Mouse (Mus musculus): Measurements from ENCODE around the gene Mrpl12. TPM values are rescaled to one million over a fixed set of nuclear protein-coding genes. Genes with fewer than 3 reads are reported as not detected.

Mrpl12 gene
- polyA plus RNA-seq (2016; fragmentation: Nextera tagmentation; extraction: Ambion mirVana): 130 and 135 TPM in 2 replicates

GRCm38 (mm10) chr11:120484265-120484981, at the start of gene Mrpl12:
TSS of gene Mrpl12 (plus strand) at chr11:120484613.
- ATAC-seq (ENCODE audit: low FRiP score): peak; percentile 95
- peaks cover 24% of the 10 kb centered on the region for H3K4me1 ChIP-seq
- peak within 1 kb of the TSS; percentile 92 for H3K27ac ChIP-seq
- no peaks in the 10 kb centered on the region for H3K27me3 ChIP-seq
- no peaks in the 10 kb centered on the region for H3K9me3 ChIP-seq
- H3K4me2 ChIP-seq: peak within 1 kb of the TSS; percentile 91
- H3K4me3 ChIP-seq (replicated peaks): peak within 1 kb of the TSS; percentile 99
- under 1% methylated on average over 60 of the region's 60 CpGs for WGBS
- H3K36me3 ChIP-seq (replicated peaks): peaks cover 80% of the 10 kb centered on the region
- H3K9ac ChIP-seq: peak within 1 kb of the TSS; percentile 89

GRCm38 (mm10) chr11:120437152-120437856, 47.1 kb upstream of the Mrpl12 start, which contains the start of gene Nploc4:
TSS of gene Nploc4 (minus strand) at chr11:120437708.
- under 1% methylated on average over 67 of the region's 77 CpGs for WGBS
- peaks cover 12% of the 10 kb centered on the region for H3K4me1 ChIP-seq
- ATAC-seq (ENCODE audit: low FRiP score): peak; percentile 93
- H3K4me3 ChIP-seq (replicated peaks): peak within 1 kb of the TSS; percentile 92
- H3K36me3 ChIP-seq (replicated peaks): peaks cover 24% of the 10 kb centered on the region
- H3K4me2 ChIP-seq: peak within 1 kb of the TSS; percentile 87
- no peaks in the 10 kb centered on the region for H3K9me3 ChIP-seq
- 0 out of 2 replicates have a peak, but pooled peaks cover 3% of the 10 kb centered on the region for H3K27me3 ChIP-seq
- peak within 1 kb of the TSS; percentile 96 for H3K9ac ChIP-seq
- peak within 1 kb of the TSS; percentile 83 for H3K27ac ChIP-seq

GRCm38 (mm10) chr11:120437857-120438385, 46.5 kb upstream of the Mrpl12 start:
- H3K27ac ChIP-seq: peak overlapping the region; percentile 83; the same call in 1 of the 2 replicates

GRCm38 (mm10) chr11:120442344-120442743, 42.1 kb upstream of the Mrpl12 start, which contains the start of gene Tspan10:
TSS of gene Tspan10 (plus strand) at chr11:120442644.
- no peak for ATAC-seq (ENCODE audit: low FRiP score)
- no peak within 1 kb of the TSS for H3K4me3 ChIP-seq (replicated peaks)
- H3K27ac ChIP-seq: no peak within 1 kb of the TSS
- no peak within 1 kb of the TSS for H3K9ac ChIP-seq
- 0 out of 2 replicates have a peak, but pooled peaks cover 3% of the 10 kb centered on the region for H3K27me3 ChIP-seq
- no peaks in the 10 kb centered on the region for H3K4me1 ChIP-seq
- WGBS: 90% methylated on average over 3 of the region's 3 CpGs
- H3K9me3 ChIP-seq: no peaks in the 10 kb centered on the region
- no peak within 1 kb of the TSS for H3K4me2 ChIP-seq
- no peaks in the 10 kb centered on the region for H3K36me3 ChIP-seq (replicated peaks)

More at GRCm38 (mm10) chr11:120437857-120438385, 46.5 kb upstream of the Mrpl12 start:
- Histone ChIP-seq H3K27me3 (0 out of 2 replicates have a peak, but pooled peaks cover 3% of the 10 kb centered on the region), H3K9ac (peak overlapping the region; percentile 96), H3K36me3 (replicated peaks) (peaks cover 17% of the 10 kb centered on the region), H3K4me1 (peaks cover 12% of the 10 kb centered on the region), H3K4me2 (peak overlapping the region; percentile 87), H3K4me3 (replicated peaks) (peak overlapping the region; percentile 92), H3K9me3 (no peaks in the 10 kb centered on the region)
- 30% methylated on average over 12 of the region's 12 CpGs for WGBS
- ATAC-seq (ENCODE audit: low FRiP score): no peak

GRCm38 (mm10) chr11:120442765-120443280, 41.6 kb upstream of the Mrpl12 start:
- Histone ChIP-seq H3K36me3 (replicated peaks) (no peaks in the 10 kb centered on the region), H3K4me3 (replicated peaks) (no peak overlapping the region), H3K4me2 (no peak overlapping the region), H3K9ac (no peak overlapping the region), H3K27ac (no peak overlapping the region), H3K9me3 (no peaks in the 10 kb centered on the region), H3K27me3 (0 out of 2 replicates have a peak, but pooled peaks cover 3% of the 10 kb centered on the region), H3K4me1 (no peaks in the 10 kb centered on the region)
- no peak for ATAC-seq (ENCODE audit: low FRiP score)
- WGBS: 83% methylated on average over 3 of the region's 3 CpGs

GRCm38 (mm10) chr11:120444106-120444505, 40.3 kb upstream of the Mrpl12 start:
- no peaks in the 10 kb centered on the region for H3K9me3 ChIP-seq
- ATAC-seq (ENCODE audit: low FRiP score): no peak
- 88% methylated on average over 6 of the region's 6 CpGs for WGBS
- H3K27me3 ChIP-seq: 0 out of 2 replicates have a peak, but pooled peaks cover 3% of the 10 kb centered on the region
- H3K4me3 ChIP-seq (replicated peaks): no peak overlapping the region
- H3K36me3 ChIP-seq (replicated peaks): no peaks in the 10 kb centered on the region
- H3K9ac ChIP-seq: no peak overlapping the region
- H3K27ac ChIP-seq: no peak overlapping the region
- H3K4me1 ChIP-seq: no peaks in the 10 kb centered on the region
- H3K4me2 ChIP-seq: no peak overlapping the region

- Histone ChIP-seq H3K27ac (no peak overlapping the region), H3K36me3 (replicated peaks) (no peaks in the 10 kb centered on the region), H3K4me3 (replicated peaks) (no peak overlapping the region), H3K9ac (no peak overlapping the region), H3K27me3 (no peaks in the 10 kb centered on the region), H3K4me2 (no peak overlapping the region), H3K4me1 (no peaks in the 10 kb centered on the region), H3K9me3 (no peaks in the 10 kb centered on the region)
- 75% methylated on average over 3 of the region's 3 CpGs for WGBS
- ATAC-seq (ENCODE audit: low FRiP score): no peak
These were observed 38.9 kb upstream of the Mrpl12 start for GRCm38 (mm10) chr11:120445475-120445874.

- Histone ChIP-seq H3K36me3 (replicated peaks) (no peaks in the 10 kb centered on the region), H3K9me3 (no peaks in the 10 kb centered on the region), H3K4me3 (replicated peaks) (no peak overlapping the region), H3K27me3 (no peaks in the 10 kb centered on the region; the same call in 1 of the 2 replicates), H3K4me2 (no peak overlapping the region), H3K27ac (no peak overlapping the region), H3K9ac (no peak overlapping the region), H3K4me1 (no peaks in the 10 kb centered on the region)
- WGBS: 88% methylated on average over 7 of the region's 7 CpGs
- no peak for ATAC-seq (ENCODE audit: low FRiP score)
These were observed 37.2 kb upstream of the Mrpl12 start for GRCm38 (mm10) chr11:120447179-120447578.

- Histone ChIP-seq H3K9ac (no peak overlapping the region), H3K4me2 (no peak overlapping the region), H3K4me1 (peaks cover 7% of the 10 kb centered on the region), H3K27ac (no peak overlapping the region), H3K4me3 (replicated peaks) (no peak overlapping the region), H3K9me3 (no peaks in the 10 kb centered on the region), H3K27me3 (no peaks in the 10 kb centered on the region; the same call in 1 of the 2 replicates), H3K36me3 (replicated peaks) (no peaks in the 10 kb centered on the region)
- ATAC-seq (ENCODE audit: low FRiP score): no peak
- 61% methylated on average over 3 of the region's 3 CpGs for WGBS
These were observed 32.2 kb upstream of the Mrpl12 start for GRCm38 (mm10) chr11:120452246-120452645.

GRCm38 (mm10) chr11:120453306-120453705, 31.1 kb upstream of the Mrpl12 start, which contains the start of gene Pde6g:
TSS of gene Pde6g (minus strand) at chr11:120453500.
- 88% methylated on average over 4 of the region's 4 CpGs for WGBS
- no peak for ATAC-seq (ENCODE audit: low FRiP score)

GRCm38 (mm10) chr11:120454965-120455364, 29.4 kb upstream of the Mrpl12 start:
- peaks cover 26% of the 10 kb centered on the region for H3K4me1 ChIP-seq
- H3K27ac ChIP-seq: no peak overlapping the region
- H3K9ac ChIP-seq: no peak overlapping the region
- no peak overlapping the region for H3K4me2 ChIP-seq
- H3K4me3 ChIP-seq (replicated peaks): no peak overlapping the region
- H3K27me3 ChIP-seq: no peaks in the 10 kb centered on the region; the same call in 1 of the 2 replicates
- H3K36me3 ChIP-seq (replicated peaks): peaks cover 9% of the 10 kb centered on the region
- H3K9me3 ChIP-seq: no peaks in the 10 kb centered on the region
- no peak for ATAC-seq (ENCODE audit: low FRiP score)
- 96% methylated on average over 4 of the region's 4 CpGs for WGBS

More at GRCm38 (mm10) chr11:120453306-120453705, 31.1 kb upstream of the Mrpl12 start, which contains the start of gene Pde6g:
- Histone ChIP-seq H3K4me1 (peaks cover 11% of the 10 kb centered on the region), H3K9ac (no peak within 1 kb of the TSS), H3K27me3 (no peaks in the 10 kb centered on the region; the same call in 1 of the 2 replicates), H3K4me2 (no peak within 1 kb of the TSS), H3K9me3 (no peaks in the 10 kb centered on the region), H3K4me3 (replicated peaks) (no peak within 1 kb of the TSS), H3K36me3 (replicated peaks) (no peaks in the 10 kb centered on the region), H3K27ac (no peak within 1 kb of the TSS)

- Histone ChIP-seq H3K36me3 (replicated peaks) (peaks cover 12% of the 10 kb centered on the region), H3K4me3 (replicated peaks) (no peak overlapping the region), H3K9me3 (no peaks in the 10 kb centered on the region), H3K27ac (no peak overlapping the region), H3K9ac (no peak overlapping the region), H3K27me3 (no peaks in the 10 kb centered on the region; the same call in 1 of the 2 replicates), H3K4me1 (peaks cover 26% of the 10 kb centered on the region), H3K4me2 (no peak overlapping the region)
- ATAC-seq (ENCODE audit: low FRiP score): no peak
- 92% methylated on average over 7 of the region's 7 CpGs for WGBS
These were observed 29.0 kb upstream of the Mrpl12 start for GRCm38 (mm10) chr11:120455413-120455812.

Data from forebrain, embryonic 12.5 days (tissue).